Mouse (Mus musculus) hindbrain, embryonic 12.5 days (tissue): ENCODE data around the gene Inpp5f. TPM values are rescaled to one million over a fixed set of nuclear protein-coding genes. Genes with fewer than 3 reads are reported as not detected.
"Not testable (repeated sequence)": the region's sequence is repeated elsewhere in the genome, so short reads cannot be mapped to it uniquely, and the experiment has no call there.

Experiments used
- ATAC-seq: fragments of 200-750 bp; cut with Nextera tagmentation; 2 replicates; pipeline ENCODE4 v1.8.0; 2017; ENCODE audit warnings: moderate TSS enrichment; ENCODE audit not compliant: low FRiP score
- H3K27ac ChIP-seq: fragments of 300-500 bp; sonication (generic); 2 replicates; pipeline ENCODE4 v1.5.1; 2016; ENCODE audit warnings: mild to moderate bottlenecking
- H3K27me3 ChIP-seq: fragments of 300-500 bp; sonication (generic); 2 replicates; pipeline ENCODE4 v1.6.1; 2016; ENCODE audit warnings: mild to moderate bottlenecking
- H3K36me3 ChIP-seq: fragments of 300-500 bp; sonication (generic); 2 replicates; pipeline ENCODE4 v1.6.1; 2016; ENCODE audit warnings: mild to moderate bottlenecking
- H3K4me1 ChIP-seq: fragments of 300-500 bp; sonication (generic); 2 replicates; pipeline ENCODE4 v1.6.1; 2016
- H3K4me2 ChIP-seq: fragments of 300-500 bp; sonication (generic); replicated peaks from 2 replicates; pipeline ENCODE4 v1.6.1; 2016; ENCODE audit warnings: mild to moderate bottlenecking
- H3K4me3 ChIP-seq: fragments of 300-500 bp; sonication (generic); 2 replicates; pipeline ENCODE4 v1.5.1; 2016; ENCODE audit warnings: mild to moderate bottlenecking
- H3K9ac ChIP-seq: fragments of 300-500 bp; sonication (generic); 2 replicates; pipeline ENCODE4 v1.6.1; 2016; ENCODE audit warnings: mild to moderate bottlenecking, moderate library complexity
- H3K9me3 ChIP-seq: fragments of 300-500 bp; sonication (generic); replicated peaks from 2 replicates; pipeline ENCODE4 v1.6.1; 2016; ENCODE audit warnings: mild to moderate bottlenecking
- WGBS: fragments of 180-500 bp; shearing (Covaris S2); methylation state at CpG from one replicate; pipeline ENCODE4 v1.1.7; 2016; 5-methylcytosine and 5-hydroxymethylcytosine counted together
- polyA plus RNA-seq: library from polyadenylated mRNA; unstranded; fragments of >200 nt; fragmentation: Nextera tagmentation; extraction: Ambion mirVana; gene quantifications from 2 replicates; pipeline ENCODE4 v1.2.1, GENCODE M21; 2016

Inpp5f gene
- 140 and 158 TPM in 2 replicates for polyA plus RNA-seq

DNA sequence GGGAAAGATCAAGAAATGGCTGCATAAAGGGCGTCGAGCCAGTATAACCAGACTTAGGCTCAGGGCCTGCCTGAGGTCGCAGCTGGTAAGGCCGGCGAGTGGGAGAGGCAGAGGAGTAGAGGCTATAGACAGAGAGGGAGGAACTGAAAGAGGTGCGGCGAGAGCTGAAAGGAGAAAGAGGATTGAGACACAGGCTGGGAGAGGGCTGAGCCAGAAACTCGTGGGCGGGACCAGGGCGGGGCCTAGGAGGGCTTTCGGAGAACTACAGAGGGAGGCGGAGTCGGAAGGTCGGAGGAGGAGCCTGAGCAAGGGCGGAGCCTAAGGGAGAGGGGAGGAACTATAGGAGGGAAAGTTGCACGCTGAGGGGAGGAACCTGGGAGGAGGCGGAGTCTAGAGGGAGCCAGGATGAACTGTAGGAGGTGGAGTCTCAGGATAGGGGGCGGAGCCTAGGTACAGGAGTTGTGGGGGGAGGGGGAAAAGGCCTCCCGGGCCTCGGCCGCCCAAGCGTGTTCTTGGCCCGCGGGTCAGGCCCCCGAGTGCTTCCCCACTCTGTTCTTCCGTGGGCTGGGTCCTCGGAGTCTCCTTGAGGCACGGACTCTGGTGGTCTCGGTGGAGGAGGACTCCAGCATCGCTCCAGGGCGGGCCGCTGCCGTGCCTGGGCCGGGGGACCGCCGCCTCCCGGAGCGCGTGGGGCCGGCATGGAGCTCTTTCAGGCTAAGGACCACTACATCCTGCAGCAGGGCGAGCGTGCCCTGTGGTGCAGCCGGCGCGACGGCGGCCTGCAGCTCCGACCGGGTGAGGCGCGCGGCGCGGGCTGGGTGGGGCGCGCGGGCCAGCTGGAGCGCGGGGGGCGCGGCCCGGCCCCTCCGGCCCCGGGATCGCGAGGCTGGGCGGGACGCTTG lies at the start of gene Inpp5f:
TSS of gene Inpp5f (plus strand) at position 432 of the 902 bp plus-strand sequence.
- Histone ChIP-seq H3K9me3 (no peaks in the 10 kb centered on the region), H3K36me3 (no peaks in the 10 kb centered on the region), H3K4me1 (peaks cover 12% of the 10 kb centered on the region), H3K27ac (peak within 1 kb of the TSS; percentile 79), H3K27me3 (no peaks in the 10 kb centered on the region), H3K4me2 (peak within 1 kb of the TSS; percentile 81), H3K4me3 (peak within 1 kb of the TSS; percentile 65), H3K9ac (peak within 1 kb of the TSS; percentile 66)
- WGBS = 2% methylated on average over 67 of the region's 68 CpGs
- peak; percentile 99 for ATAC-seq

DNA sequence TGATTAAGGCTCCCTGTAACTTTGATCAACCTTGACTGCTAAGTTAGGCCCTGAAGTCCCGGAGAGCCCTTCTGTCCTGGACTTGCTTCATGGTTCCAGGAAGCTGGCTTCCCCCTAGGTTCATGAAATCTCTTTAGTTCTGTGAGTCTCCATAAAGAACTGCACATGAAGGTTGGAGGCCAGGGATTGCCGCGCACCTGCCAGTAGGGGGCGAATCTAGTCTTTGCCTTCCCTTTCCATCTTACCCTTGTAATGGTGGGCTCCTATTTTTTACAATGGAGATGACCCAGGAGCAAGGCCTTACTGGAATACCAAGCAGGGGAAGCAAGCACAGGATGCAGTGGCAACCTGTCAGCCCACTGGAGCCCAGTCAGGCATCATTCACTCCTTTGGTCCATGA lies 47.8 kb upstream of the Inpp5f start:
- Histone ChIP-seq H3K9ac (no peak overlapping the region), H3K27me3 (no peaks in the 10 kb centered on the region), H3K4me1 (no peaks in the 10 kb centered on the region), H3K4me2 (no peak overlapping the region), H3K9me3 (no peaks in the 10 kb centered on the region), H3K4me3 (no peak overlapping the region), H3K27ac (no peak overlapping the region), H3K36me3 (no peaks in the 10 kb centered on the region)
- 40% methylated on average over 4 of the region's 4 CpGs for WGBS
- no peak for ATAC-seq

DNA sequence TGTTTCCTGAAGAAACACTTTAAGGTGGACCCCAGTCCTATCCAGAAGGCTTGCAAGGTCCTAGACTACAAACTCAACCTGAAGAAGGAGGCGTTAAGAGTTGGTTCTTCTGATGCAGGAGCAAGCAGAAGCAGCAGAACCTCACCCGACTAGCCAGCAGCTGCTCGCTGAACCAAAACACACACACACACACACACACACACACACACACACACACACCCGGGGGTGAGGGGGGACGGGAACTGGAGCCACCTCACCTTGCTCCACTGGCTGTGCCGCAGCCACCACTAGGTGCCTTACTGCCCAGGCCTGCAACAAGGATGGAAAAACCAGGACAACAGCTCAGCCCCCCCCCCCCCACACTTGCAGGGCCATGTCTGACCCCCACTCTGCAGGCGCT lies 44.8 kb upstream of the Inpp5f start:
- no peak overlapping the region for H3K4me2 ChIP-seq
- H3K27me3 ChIP-seq = no peaks in the 10 kb centered on the region
- WGBS = 80% methylated on average over 5 of the region's 7 CpGs
- no peak overlapping the region for H3K9ac ChIP-seq
- H3K4me3 ChIP-seq = no peak overlapping the region
- H3K27ac ChIP-seq = no peak overlapping the region
- no peaks in the 10 kb centered on the region for H3K36me3 ChIP-seq
- no peaks in the 10 kb centered on the region for H3K9me3 ChIP-seq
- no peak for ATAC-seq
- no peaks in the 10 kb centered on the region for H3K4me1 ChIP-seq

DNA sequence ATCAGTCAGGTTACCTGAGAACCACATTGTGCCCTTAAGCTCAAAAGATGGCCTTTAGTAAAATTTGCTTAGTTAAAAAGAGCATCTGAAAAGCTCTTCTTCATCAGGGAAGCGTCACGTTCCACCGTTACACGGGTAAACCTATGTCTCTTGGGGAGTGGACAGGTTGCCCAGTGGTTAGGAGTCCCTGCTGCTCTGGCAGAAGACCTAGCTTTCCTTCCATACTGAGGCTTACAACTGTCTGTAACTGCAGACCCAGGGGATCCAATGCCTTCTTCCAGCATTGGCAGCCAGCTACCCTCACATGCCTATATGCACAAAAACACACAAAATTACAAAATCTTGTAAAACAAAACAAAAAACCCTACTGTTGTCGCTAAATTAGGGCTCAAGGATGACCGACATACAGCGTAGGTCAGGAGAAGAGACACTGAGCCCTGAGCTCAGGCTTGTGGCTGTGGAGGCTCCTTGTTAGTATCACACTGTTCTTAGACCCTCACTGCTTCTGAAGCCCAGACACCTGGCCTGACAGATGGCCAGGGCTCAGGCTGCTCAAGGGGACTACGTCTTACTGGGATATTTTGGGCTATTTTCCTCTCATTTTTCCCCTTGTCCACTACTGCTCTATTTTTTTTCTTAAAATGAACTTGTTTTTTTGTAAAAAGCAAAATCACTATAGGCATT lies 43.4 kb upstream of the Inpp5f start:
- H3K36me3 ChIP-seq = no peaks in the 10 kb centered on the region
- no peak overlapping the region for H3K4me2 ChIP-seq
- H3K4me1 ChIP-seq = no peaks in the 10 kb centered on the region
- H3K27me3 ChIP-seq = no peaks in the 10 kb centered on the region
- ATAC-seq = no peak
- no peak overlapping the region for H3K4me3 ChIP-seq
- no peak overlapping the region for H3K9ac ChIP-seq
- 90% methylated on average over 8 of the region's 8 CpGs for WGBS
- H3K9me3 ChIP-seq = no peaks in the 10 kb centered on the region
- no peak overlapping the region for H3K27ac ChIP-seq

DNA sequence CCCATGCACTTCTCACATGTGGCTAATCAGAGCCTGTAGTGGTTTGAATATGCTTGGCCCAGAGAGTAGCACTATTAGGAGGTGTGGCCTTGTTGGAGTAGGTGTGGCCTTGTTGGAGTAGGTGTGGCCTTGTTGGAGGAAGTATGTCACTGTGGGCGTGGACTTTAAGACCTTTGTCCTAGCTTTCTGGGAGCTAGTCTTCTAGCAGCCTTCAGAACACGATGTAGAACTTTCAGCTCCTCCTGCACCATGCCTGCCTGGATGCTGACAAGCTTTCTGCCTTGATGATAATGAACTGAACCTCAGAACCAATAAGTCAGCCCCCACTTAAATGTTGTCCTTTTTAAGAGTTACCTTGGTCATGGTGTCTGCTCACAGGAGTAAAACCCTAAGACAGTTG lies 41.7 kb upstream of the Inpp5f start:
- H3K9me3 ChIP-seq, H3K9ac ChIP-seq, H3K4me2 ChIP-seq, ATAC-seq, H3K4me1 ChIP-seq, H3K4me3 ChIP-seq, H3K27me3 ChIP-seq, H3K36me3 ChIP-seq, H3K27ac ChIP-seq: not testable (repeated sequence)
- WGBS = 96% methylated on average over 2 of the region's 2 CpGs

DNA sequence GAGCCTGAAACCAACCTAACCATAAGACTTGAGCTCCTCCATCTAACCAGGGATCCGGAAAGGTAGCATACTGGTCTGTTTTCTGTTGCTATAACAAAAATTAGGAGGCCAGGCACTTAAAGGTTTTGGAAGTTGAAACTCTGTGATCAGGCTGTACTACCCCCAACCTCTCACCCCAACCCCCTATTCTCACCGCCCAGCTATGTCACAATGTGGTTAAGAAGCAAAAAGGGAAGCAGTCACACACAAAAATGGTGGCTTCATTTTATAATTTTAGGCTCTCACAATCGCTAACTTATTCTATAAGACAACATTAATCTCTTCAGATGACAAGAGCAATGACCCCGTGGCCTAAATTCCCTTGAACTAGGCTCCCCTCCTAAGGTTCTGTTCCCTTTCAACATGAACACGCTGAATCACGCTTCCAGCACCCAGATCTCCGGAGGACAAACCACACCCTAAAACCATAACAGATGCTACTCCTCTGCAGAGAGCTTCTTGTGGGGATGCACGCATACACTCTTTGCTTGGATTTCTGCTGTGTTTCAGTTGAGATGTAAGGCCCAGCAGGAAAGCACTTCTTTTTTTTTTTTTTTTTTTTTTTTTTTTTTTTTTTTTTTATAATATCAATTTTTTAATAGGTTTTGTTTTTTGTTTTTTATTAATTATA lies 41.0 kb upstream of the Inpp5f start:
- no peaks in the 10 kb centered on the region for H3K9me3 ChIP-seq
- H3K4me1 ChIP-seq = no peaks in the 10 kb centered on the region
- no peak overlapping the region for H3K27ac ChIP-seq
- no peak overlapping the region for H3K4me2 ChIP-seq
- H3K9ac ChIP-seq = no peak overlapping the region
- H3K36me3 ChIP-seq = no peaks in the 10 kb centered on the region
- H3K27me3 ChIP-seq = no peaks in the 10 kb centered on the region
- H3K4me3 ChIP-seq = no peak overlapping the region
- 92% methylated on average over 8 of the region's 8 CpGs for WGBS
- no peak for ATAC-seq

DNA sequence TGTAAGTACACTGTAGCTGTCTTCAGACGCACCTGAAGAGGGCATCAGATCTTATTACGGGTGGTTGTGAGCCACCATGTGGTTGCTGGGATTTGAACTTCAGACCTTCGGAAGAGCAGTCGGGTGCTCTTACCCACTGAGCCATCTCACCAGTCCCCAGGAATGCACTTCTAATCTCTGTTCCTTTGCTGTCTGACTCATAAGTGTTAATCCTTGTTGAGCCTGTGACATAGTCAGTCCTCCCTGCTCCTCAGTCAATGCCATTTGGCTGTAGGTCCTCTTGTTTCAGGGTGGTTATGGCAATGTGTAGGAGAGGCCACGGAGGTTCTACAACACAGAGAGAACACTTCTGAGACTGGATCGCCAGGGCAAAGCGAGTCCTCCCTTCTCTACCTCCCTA lies 40.5 kb upstream of the Inpp5f start:
- H3K9me3 ChIP-seq = not testable (repeated sequence)
- 92% methylated on average over 7 of the region's 7 CpGs for WGBS

DNA sequence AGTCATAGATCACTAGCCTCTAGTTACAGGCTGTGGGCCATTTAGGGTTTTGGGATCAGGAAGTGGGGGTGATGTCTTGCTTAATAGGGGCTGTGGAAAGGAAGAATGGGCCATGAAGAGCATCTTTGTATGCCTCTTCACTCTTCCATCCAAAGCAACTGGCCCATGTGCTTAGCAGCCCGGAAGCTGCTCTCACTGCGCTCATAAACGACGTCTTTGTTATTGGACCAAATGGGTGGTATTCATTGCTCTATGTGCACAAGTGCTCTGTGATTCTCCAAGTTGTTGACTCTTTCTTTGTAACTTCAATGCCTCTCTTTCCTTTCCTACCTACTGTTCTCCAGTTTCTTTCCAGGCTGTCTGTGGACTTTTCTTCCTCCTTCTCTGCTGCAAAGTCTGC lies 39.1 kb upstream of the Inpp5f start:
- no peaks in the 10 kb centered on the region for H3K9me3 ChIP-seq
- H3K36me3 ChIP-seq = no peaks in the 10 kb centered on the region
- no peak overlapping the region for H3K27ac ChIP-seq
- H3K4me1 ChIP-seq = no peaks in the 10 kb centered on the region
- H3K27me3 ChIP-seq = no peaks in the 10 kb centered on the region
- H3K4me3 ChIP-seq = no peak overlapping the region
- H3K9ac ChIP-seq = no peak overlapping the region
- no peak overlapping the region for H3K4me2 ChIP-seq
- 86% methylated on average over 4 of the region's 4 CpGs for WGBS
- ATAC-seq = no peak

More for the DNA sequence above, 40.5 kb upstream of the Inpp5f start:
- H3K9ac ChIP-seq, H3K4me1 ChIP-seq, ATAC-seq, H3K4me3 ChIP-seq, H3K36me3 ChIP-seq, H3K27ac ChIP-seq, H3K27me3 ChIP-seq, H3K4me2 ChIP-seq: not testable (repeated sequence)

DNA sequence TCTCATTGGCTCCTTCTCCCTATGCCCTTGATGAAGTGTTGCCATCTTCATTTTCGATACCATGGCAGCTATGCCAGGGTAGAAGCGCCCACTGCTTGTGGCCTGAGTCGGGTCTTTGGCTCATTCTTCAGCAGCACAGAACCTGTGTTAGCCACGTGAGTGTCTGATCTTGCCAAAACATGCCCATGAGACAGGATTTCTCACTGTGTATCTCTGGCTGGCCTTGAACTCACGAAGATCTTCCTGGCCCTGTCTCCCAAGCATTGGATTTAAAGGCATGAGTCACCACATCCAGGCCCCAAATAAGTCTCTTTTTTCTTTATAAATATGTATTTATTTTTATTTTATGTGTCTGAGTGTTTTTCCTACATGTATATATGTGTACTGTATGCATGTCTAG lies 35.9 kb upstream of the Inpp5f start:
- no peak overlapping the region for H3K4me3 ChIP-seq
- H3K4me2 ChIP-seq = no peak overlapping the region
- no peak overlapping the region for H3K9ac ChIP-seq
- H3K9me3 ChIP-seq = no peaks in the 10 kb centered on the region
- no peaks in the 10 kb centered on the region for H3K36me3 ChIP-seq
- no peaks in the 10 kb centered on the region for H3K4me1 ChIP-seq
- no peak overlapping the region for H3K27ac ChIP-seq
- 88% methylated on average over 5 of the region's 5 CpGs for WGBS
- no peak for ATAC-seq
- H3K27me3 ChIP-seq = no peaks in the 10 kb centered on the region

DNA sequence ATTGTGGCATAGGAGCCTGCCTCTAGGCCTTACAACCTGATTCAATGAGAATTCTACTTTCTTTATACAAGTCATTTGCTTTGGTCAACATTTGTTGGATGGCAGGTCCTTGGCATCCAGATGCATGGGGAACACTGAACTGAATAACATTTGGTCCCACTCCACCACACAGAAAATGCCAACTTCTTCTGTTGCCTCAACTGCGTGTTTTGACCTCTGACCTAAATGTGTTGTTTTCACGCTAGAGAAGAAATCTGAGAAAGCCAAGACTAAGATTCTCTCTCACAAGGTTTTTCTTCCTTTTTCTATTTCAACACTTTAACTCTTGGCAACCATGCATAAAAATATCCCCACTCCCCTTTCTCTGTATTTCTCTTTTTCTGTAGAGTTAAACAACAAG lies 35.3 kb upstream of the Inpp5f start:
- no peak for ATAC-seq
- no peak overlapping the region for H3K9ac ChIP-seq
- no peak overlapping the region for H3K27ac ChIP-seq
- 65% methylated on average over 2 of the region's 2 CpGs for WGBS
- H3K4me3 ChIP-seq = no peak overlapping the region
- H3K36me3 ChIP-seq = no peaks in the 10 kb centered on the region
- no peaks in the 10 kb centered on the region for H3K27me3 ChIP-seq
- H3K9me3 ChIP-seq = no peaks in the 10 kb centered on the region
- no peaks in the 10 kb centered on the region for H3K4me1 ChIP-seq
- H3K4me2 ChIP-seq = no peak overlapping the region

DNA sequence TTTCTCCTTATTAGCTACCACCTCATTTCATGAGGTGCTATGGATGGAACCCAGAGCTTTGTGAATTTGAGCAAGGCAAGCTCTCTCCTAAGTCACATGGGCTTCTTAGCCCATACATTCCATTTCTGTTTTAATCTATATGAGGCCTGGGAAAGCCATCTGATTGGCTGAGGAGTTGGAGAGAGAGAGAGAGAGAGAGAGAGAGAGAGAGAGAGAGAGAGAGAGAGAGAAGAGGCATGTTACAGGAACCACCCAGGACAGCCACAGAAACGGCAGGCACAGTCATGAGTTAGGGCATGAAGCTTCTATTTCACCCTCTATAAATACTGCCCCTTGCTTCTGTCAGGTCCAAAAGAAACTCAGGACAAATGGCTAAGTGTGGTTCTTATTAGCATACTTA lies 33.5 kb upstream of the Inpp5f start:
- H3K27ac ChIP-seq = no peak overlapping the region
- peaks cover 7% of the 10 kb centered on the region for H3K4me1 ChIP-seq
- ATAC-seq = no peak
- H3K9ac ChIP-seq = no peak overlapping the region
- no peak overlapping the region for H3K4me3 ChIP-seq
- no peaks in the 10 kb centered on the region for H3K36me3 ChIP-seq
- H3K27me3 ChIP-seq = no peaks in the 10 kb centered on the region
- 73% methylated on average over 1 of the region's 1 CpGs for WGBS
- H3K4me2 ChIP-seq = no peak overlapping the region
- H3K9me3 ChIP-seq = no peaks in the 10 kb centered on the region

DNA sequence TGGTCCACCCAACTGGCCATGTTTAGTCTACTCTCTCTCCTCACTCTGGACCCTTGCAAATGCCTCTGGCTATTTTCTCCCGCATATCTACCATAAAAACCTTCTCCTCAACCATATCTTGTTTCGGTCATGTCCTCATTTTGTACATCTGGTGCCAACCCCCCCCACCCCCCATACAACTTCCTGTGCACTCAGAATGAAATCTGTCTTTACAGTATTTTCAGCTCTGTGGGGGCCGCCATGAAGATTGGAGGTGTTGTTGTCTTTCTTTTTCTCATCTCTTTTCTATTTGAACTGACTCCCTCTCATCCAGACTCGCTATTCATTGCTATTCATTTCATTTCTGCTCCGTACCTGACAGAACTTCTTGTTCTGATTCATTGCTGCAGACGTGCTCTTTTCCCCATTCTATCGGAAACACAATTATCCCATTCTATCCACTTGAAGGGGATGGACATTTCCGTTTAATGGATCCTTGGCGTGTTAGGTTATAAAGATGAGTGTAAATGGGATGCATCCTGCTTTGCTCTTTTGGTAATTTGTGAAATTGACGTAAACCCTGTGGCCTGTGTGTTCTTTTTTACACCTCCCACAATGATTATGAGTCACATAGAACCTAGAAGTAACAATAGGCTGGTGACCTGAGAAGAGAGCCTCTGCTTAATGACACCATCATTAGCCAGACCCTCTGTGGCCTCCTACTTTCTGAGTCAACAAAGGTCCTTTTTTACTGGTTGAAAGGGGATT lies 32.8 kb upstream of the Inpp5f start:
- no peak overlapping the region for H3K9ac ChIP-seq
- H3K9me3 ChIP-seq = no peaks in the 10 kb centered on the region
- no peak overlapping the region for H3K4me3 ChIP-seq
- WGBS = 53% methylated on average over 10 of the region's 10 CpGs
- no peak for ATAC-seq
- H3K27ac ChIP-seq = no peak overlapping the region
- peaks cover 7% of the 10 kb centered on the region for H3K4me1 ChIP-seq
- no peaks in the 10 kb centered on the region for H3K36me3 ChIP-seq
- H3K4me2 ChIP-seq = no peak overlapping the region
- no peaks in the 10 kb centered on the region; the same call in 1 of the 2 replicates for H3K27me3 ChIP-seq
